Mouse (Mus musculus) heart, embryonic 13.5 days (tissue): Measurements from ENCODE around the gene Cnmd. TPM values are rescaled to one million over a fixed set of nuclear protein-coding genes. Genes with fewer than 3 reads are reported as not detected.

Source experiments
- ATAC-seq: fragments of 200-750 bp; cut with Nextera tagmentation; 2 replicates; pipeline ENCODE4 v1.8.0; 2017; ENCODE audit warnings: moderate TSS enrichment; ENCODE audit not compliant: insufficient number of reproducible peaks, low FRiP score, low TSS enrichment; ENCODE audit errors: extremely low read depth
- H3K27ac ChIP-seq: fragments of 300-500 bp; sonication (generic); replicated peaks from 2 replicates; pipeline ENCODE4 v1.5.1; 2015; ENCODE audit warnings: moderate library complexity, mild to moderate bottlenecking, inconsistent platforms
- H3K27me3 ChIP-seq: fragments of 300-500 bp; sonication (generic); replicated peaks from 2 replicates; pipeline ENCODE4 v1.6.1; 2015; ENCODE audit warnings: mild to moderate bottlenecking, inconsistent platforms
- H3K36me3 ChIP-seq: fragments of 300-500 bp; sonication (generic); 2 replicates; pipeline ENCODE4 v1.6.1; 2015; ENCODE audit warnings: mild to moderate bottlenecking, inconsistent platforms
- H3K4me1 ChIP-seq: fragments of 300-500 bp; sonication (generic); 2 replicates; pipeline ENCODE4 v1.6.1; 2015; ENCODE audit warnings: inconsistent platforms
- H3K4me2 ChIP-seq: fragments of 300-500 bp; sonication (generic); 2 replicates; pipeline ENCODE4 v1.6.1; 2015; ENCODE audit warnings: inconsistent platforms, mild to moderate bottlenecking, moderate library complexity
- H3K4me3 ChIP-seq: fragments of 300-500 bp; sonication (generic); 2 replicates; pipeline ENCODE4 v1.5.1; 2015; ENCODE audit warnings: moderate library complexity, mild to moderate bottlenecking, inconsistent platforms
- H3K9ac ChIP-seq: fragments of 300-500 bp; sonication (generic); 2 replicates; pipeline ENCODE4 v1.6.1; 2015; ENCODE audit warnings: inconsistent platforms, mild to moderate bottlenecking, moderate library complexity
- H3K9me3 ChIP-seq: fragments of 300-500 bp; sonication (generic); 2 replicates; pipeline ENCODE4 v1.6.1; 2016; ENCODE audit warnings: inconsistent platforms
- WGBS: fragments of 180-500 bp; shearing (Covaris S2); methylation state at CpG from one replicate; pipeline ENCODE4 v1.1.7; 2015; ENCODE audit warnings: mixed read lengths; 5-methylcytosine and 5-hydroxymethylcytosine counted together
- polyA plus RNA-seq: library from polyadenylated mRNA; unstranded; fragments of >200 nt; fragmentation: Nextera tagmentation; extraction: Ambion mirVana; gene quantifications from 2 replicates; pipeline ENCODE4 v1.2.1, GENCODE M21; 2015

Gene Cnmd
- polyA plus RNA-seq, 1 experiment from 2014 or later, result 2.2 TPM

DNA sequence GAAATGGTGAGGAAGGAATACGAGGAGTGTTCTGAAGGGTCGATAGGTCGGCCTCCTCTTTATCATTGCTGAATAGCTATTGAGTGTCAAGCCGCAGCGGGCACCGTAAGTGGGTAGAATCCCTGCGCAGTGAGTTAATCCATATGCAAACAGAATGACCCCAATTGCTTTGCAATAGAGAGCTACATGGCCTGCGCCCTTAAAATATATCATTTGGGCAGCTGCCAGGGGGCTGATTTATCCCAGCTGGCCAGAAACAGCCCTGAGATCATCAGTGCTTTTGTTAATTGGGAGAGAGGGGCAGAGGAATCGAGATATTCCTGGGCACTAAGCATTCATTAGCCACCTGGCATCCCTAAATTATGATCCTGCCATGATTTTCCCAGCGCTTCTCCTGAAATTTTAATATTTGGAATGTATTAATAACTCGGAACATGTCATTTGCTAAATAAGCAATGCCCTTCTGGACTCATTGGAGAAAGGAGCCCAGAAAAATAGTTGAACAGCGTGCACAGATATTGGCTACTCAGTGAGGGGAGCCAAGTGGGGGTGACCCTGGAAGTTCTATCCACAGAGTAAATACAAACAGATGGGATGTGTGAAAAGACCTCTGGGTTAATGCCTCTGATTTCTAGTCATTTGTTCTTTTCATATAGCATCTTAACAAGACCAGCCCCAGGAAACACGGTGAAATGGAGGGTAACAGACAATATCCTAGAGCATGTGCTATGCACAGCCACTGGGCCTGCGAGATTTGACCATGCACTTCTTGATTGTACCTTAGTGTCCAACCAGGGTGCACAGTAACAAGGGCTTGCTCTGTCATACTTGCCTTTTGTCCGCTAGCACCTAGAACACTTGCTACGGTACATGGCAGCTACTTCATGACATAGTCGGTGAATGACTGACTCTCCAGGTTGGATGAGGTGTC is 11.4 kb upstream of the Cnmd start:
- Histone ChIP-seq H3K36me3 (no peaks in the 10 kb centered on the region), H3K9ac (no peak overlapping the region), H3K27me3 (no peaks in the 10 kb centered on the region), H3K4me1 (peaks cover 20% of the 10 kb centered on the region), H3K4me2 (no peak overlapping the region), H3K27ac (no peak overlapping the region), H3K4me3 (no peak overlapping the region), H3K9me3 (no peaks in the 10 kb centered on the region)
- WGBS, result 68% methylated on average over 17 of the region's 17 CpGs
- no peak for ATAC-seq

DNA sequence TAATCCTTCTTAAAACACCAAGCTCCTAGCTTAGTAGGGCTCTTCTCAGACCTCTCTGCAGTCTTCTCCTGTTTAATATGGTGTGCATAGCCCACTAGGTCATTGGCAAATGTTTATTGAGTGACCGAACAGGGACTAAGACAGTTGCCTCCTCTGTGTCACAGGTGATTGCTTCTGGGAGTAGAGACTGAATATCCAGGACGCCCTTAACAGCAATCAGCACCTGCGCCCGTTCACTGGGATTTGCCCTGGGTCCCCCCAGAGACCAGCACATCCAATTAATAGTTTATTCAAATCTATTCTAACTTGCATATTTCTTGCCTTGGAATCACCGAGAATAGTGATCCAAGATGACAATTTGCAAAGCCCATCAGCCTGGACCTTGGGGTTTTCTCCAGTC is 10.6 kb upstream of the Cnmd start:
- H3K27me3 ChIP-seq, result no peaks in the 10 kb centered on the region
- ATAC-seq, result no peak
- H3K27ac ChIP-seq, result no peak overlapping the region
- no peak overlapping the region for H3K9ac ChIP-seq
- H3K9me3 ChIP-seq, result no peaks in the 10 kb centered on the region
- H3K4me3 ChIP-seq, result no peak overlapping the region
- WGBS, result 76% methylated on average over 5 of the region's 5 CpGs
- H3K4me2 ChIP-seq, result no peak overlapping the region
- H3K4me1 ChIP-seq, result peaks cover 16% of the 10 kb centered on the region
- H3K36me3 ChIP-seq, result no peaks in the 10 kb centered on the region

DNA sequence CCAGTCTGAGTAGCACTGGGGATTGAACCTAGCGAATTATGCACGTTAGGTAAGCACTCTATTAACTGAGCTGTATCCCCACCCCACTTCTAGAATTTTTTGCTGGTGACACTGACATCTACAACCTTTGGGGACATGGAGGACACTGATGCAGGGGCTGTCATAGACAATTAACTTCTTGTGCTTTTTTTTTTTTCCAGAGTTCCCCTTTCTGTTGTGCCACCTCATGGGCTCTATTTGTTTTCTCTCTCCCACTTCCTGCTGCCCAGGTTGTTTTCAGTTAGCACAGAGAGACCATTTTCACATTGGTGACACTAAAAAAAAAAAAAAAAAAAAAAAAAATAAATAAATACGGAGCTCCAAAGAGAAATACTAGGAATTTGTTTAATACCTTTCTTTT is 9.0 kb upstream of the Cnmd start:
- no peaks in the 10 kb centered on the region for H3K9me3 ChIP-seq
- peaks cover 10% of the 10 kb centered on the region for H3K4me1 ChIP-seq
- H3K4me2 ChIP-seq, result no peak overlapping the region
- no peak for ATAC-seq
- WGBS, result 88% methylated on average over 3 of the region's 3 CpGs
- H3K27ac ChIP-seq, result no peak overlapping the region
- H3K4me3 ChIP-seq, result no peak overlapping the region
- no peak overlapping the region for H3K9ac ChIP-seq
- H3K27me3 ChIP-seq, result no peaks in the 10 kb centered on the region
- H3K36me3 ChIP-seq, result no peaks in the 10 kb centered on the region

DNA sequence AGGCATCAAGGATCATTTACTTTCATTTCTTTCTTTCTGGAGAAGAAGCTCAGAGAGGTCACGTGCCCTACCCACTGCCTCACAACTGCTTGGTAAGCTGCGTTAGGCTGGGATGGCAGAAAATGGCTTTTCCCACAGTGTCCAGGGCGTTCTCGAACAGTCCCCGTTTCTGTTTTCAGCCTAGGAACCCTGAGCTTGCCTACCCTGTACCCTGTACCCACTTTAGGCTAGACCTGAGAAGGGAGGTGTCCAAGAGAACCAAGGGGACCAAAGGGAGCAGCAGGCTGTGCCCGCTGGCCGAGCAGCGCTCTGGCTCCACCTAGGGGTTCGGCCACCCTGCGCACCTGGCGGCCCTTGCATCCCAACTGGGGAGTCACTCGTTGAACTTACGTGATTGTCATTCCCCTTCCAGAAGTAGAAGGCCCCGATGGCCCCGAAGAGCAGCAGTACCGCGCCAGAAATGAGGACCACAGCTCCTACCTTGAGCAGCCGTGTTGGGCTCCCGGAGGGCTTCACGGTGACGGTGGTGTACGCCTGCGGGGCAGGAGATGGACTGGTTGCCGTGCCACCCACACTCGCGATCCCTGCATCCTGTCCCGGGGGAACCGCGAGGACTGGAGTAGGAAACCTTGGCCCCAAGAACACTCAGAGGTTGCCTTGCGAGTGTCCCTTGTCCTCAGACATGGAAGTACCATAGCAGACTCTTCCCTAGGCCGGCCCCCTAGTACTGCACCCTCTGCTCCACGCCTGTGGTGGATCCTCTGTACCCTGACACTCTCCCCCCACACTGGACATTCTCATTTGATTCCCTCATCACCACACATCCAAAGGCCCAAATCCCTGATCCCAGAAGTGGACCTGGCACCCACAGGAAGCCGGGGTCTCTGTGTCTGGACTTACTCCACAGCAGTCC is 709 bp downstream of the Cnmd start:
- ATAC-seq, result no peak

DNA sequence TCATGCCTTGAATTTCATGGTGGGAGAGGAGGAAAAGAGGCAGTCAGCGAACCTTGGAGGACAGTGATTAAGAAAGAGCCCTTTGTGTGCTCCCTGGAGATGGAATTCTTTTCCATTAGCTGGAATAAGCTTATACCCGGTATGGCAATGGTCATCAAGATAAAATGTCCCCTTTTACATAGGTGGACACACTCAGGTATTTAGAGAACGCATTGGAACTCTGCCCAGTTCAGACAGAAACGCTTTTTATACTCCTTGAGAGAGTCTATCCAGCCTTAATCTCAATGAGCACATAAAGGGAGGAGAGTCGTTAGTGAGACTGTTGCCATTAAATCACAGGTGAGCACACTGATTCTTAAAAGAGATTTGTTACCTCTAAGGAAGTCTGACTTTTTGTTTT is 1.5 kb downstream of the Cnmd start:
- Histone ChIP-seq H3K27ac (no peak overlapping the region), H3K4me1 (peaks cover 13% of the 10 kb centered on the region), H3K27me3 (peaks cover 20% of the 10 kb centered on the region; the same call in 1 of the 2 replicates), H3K36me3 (no peaks in the 10 kb centered on the region), H3K4me3 (no peak overlapping the region), H3K4me2 (peak overlapping the region; percentile 65), H3K9me3 (no peaks in the 10 kb centered on the region), H3K9ac (no peak overlapping the region)
- no peak for ATAC-seq
- 59% methylated on average over 5 of the region's 5 CpGs for WGBS

More for the DNA sequence above, 709 bp downstream of the Cnmd start:
- Histone ChIP-seq H3K9me3 (no peaks in the 10 kb centered on the region), H3K36me3 (no peaks in the 10 kb centered on the region), H3K27me3 (peaks cover 20% of the 10 kb centered on the region; the same call in 1 of the 2 replicates), H3K27ac (no peak overlapping the region), H3K4me1 (peaks cover 13% of the 10 kb centered on the region), H3K9ac (peak overlapping the region; percentile 34), H3K4me3 (peak overlapping the region; percentile 36), H3K4me2 (peak overlapping the region; percentile 65)
- 15% methylated on average over 33 of the region's 33 CpGs for WGBS

DNA sequence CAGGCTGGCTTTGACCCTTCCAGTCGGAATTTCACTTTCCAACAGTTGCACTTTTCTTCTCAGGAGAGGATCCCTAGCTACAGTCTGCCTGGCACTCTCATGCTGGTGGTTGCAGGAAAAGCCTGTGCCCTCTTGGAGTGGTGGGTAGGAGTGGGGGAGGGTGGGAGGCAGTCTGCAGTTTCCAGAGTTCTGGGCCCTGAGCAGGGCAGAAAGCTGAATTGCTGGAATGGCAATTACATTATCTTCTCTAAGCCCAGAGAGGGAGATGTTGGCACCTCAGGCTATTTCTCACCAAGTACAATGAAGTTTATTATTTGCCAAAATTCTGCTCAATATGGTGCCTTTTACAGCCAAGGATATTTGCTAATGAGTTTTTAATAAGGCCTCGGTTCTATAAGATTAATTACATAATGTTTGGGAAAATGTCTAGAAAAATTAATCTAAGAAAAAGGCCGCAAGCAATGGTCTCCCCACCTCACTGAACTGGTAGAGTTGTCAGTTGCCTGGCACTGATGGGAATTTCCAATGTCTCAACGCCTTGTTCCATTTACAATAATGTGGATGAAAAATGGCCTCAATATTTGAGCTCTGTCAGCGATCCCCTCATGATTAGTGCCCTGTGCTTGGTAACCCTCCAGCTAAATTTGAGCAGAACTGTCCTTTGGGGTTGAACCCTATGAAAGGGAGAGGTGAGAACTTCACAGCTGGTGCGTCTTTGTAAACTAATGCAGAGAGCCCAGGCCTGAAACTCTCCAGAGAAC is 3.0 kb downstream of the Cnmd start:
- H3K27me3 ChIP-seq, result peaks cover 20% of the 10 kb centered on the region; the same call in 1 of the 2 replicates
- no peak overlapping the region for H3K4me2 ChIP-seq
- no peak overlapping the region for H3K4me3 ChIP-seq
- H3K9me3 ChIP-seq, result no peaks in the 10 kb centered on the region
- 0 out of 2 replicates have a peak overlapping the region, but pooled peaks have one; percentile 9 for H3K27ac ChIP-seq
- WGBS, result 71% methylated on average over 6 of the region's 6 CpGs
- no peak for ATAC-seq
- H3K4me1 ChIP-seq, result peaks cover 13% of the 10 kb centered on the region
- no peaks in the 10 kb centered on the region for H3K36me3 ChIP-seq
- no peak overlapping the region for H3K9ac ChIP-seq

DNA sequence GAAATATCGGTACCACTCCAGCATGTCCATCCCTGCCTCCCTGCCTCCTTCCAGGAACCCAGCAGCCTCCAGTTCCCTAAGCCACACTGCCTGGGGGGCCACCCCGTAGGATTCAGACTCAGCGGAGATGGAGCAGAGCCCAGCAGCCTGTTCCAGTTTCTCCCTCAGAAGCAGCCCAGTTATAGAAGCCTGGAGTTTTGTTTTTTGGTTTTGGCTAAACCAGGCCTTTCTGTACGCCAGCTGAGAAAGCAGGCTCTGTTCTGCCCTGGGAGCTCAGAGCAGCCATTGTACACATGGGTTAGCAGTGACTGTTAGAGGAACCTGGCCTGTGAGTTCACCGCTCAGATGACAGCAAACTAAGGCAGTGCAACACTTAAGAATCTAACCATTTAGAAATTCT is 3.7 kb downstream of the Cnmd start:
- no peak for ATAC-seq

DNA sequence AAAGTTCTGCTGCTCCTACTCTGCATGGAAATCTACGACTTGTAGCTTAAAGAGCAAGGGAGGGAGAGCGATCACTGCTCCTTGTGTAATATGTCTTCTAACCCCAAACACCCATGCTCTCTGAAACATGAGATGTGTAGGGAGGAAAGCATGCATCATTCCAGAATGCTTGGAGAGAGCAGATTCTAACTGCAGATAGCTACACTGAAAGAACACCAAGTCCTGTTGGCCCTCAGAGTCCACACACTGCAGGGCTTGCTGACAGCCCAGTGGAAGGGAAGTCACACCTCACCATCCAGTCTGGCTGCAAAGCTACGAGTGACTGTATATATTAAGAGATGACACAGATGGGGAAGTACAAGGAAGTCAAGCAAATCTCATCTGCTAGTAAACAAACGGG is 9.3 kb downstream of the Cnmd start:
- ATAC-seq, result no peak

More for the DNA sequence above, 3.7 kb downstream of the Cnmd start:
- WGBS, result 61% methylated on average over 5 of the region's 5 CpGs
- Histone ChIP-seq H3K4me3 (no peak overlapping the region), H3K4me2 (no peak overlapping the region), H3K4me1 (peaks cover 13% of the 10 kb centered on the region), H3K27me3 (peaks cover 20% of the 10 kb centered on the region; the same call in 1 of the 2 replicates), H3K36me3 (no peaks in the 10 kb centered on the region), H3K9me3 (no peaks in the 10 kb centered on the region), H3K27ac (peak overlapping the region; percentile 9; the same call in 1 of the 2 replicates), H3K9ac (no peak overlapping the region)

DNA sequence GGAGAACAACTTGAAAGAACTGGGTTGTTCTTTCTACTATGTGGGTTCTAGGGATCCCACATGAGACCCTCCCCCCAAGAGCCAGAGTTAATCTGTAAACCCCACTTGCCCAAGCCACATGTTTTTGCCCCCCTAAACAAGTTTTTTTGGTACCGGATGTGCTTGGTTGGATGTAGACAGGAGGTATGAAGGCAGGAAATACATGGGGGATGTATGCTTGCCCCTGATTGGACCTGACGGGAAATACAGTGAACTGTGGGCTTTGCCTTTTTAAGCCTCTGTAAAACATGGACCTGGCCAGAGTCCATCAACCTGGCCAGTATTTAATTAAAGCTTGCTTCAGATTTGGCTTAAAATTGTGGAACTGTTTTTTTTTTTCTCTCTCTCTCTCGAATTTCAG is 12.3 kb downstream of the Cnmd start:
- no peak overlapping the region for H3K4me2 ChIP-seq
- no peak overlapping the region for H3K4me3 ChIP-seq
- H3K27ac ChIP-seq, result no peak overlapping the region
- ATAC-seq, result no peak
- H3K4me1 ChIP-seq, result peaks cover 12% of the 10 kb centered on the region
- WGBS, result 47% methylated on average over 3 of the region's 3 CpGs
- H3K9me3 ChIP-seq, result no peaks in the 10 kb centered on the region
- no peaks in the 10 kb centered on the region for H3K36me3 ChIP-seq
- H3K9ac ChIP-seq, result no peak overlapping the region
- H3K27me3 ChIP-seq, result peaks cover 4% of the 10 kb centered on the region

More for the DNA sequence above, 9.3 kb downstream of the Cnmd start:
- no peak overlapping the region for H3K9ac ChIP-seq
- no peak overlapping the region for H3K4me3 ChIP-seq
- H3K27me3 ChIP-seq, result no peaks in the 10 kb centered on the region
- WGBS, result 56% methylated on average over 4 of the region's 4 CpGs
- no peaks in the 10 kb centered on the region for H3K36me3 ChIP-seq
- H3K27ac ChIP-seq, result no peak overlapping the region
- H3K9me3 ChIP-seq, result no peaks in the 10 kb centered on the region
- H3K4me1 ChIP-seq, result 0 out of 2 replicates have a peak, but pooled peaks cover 3% of the 10 kb centered on the region
- H3K4me2 ChIP-seq, result no peak overlapping the region

DNA sequence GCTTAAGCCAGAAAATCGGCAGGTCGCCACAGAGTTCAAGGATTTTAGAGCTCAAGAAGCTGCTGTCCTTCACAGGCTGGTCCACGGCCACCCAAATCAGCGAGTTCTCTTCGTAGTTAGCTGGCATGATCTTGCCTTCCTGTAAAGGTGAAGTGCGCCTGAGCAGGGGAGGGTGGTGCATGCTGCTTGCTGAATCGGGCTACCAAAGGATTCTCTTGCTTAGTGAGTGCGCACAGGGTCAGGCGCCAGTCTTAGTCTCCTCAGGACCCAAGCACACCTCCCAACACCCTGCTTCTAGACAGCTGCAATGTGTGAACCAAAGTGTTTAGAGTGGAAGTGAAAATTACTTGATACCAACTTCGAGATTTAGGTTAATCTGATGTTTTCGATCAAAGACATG is 16.6 kb downstream of the Cnmd start:
- H3K4me2 ChIP-seq, result peak overlapping the region; percentile 63
- peak overlapping the region; percentile 25 for H3K4me3 ChIP-seq
- H3K36me3 ChIP-seq, result no peaks in the 10 kb centered on the region
- H3K27ac ChIP-seq, result no peak overlapping the region
- peaks cover 14% of the 10 kb centered on the region for H3K4me1 ChIP-seq
- peak overlapping the region; percentile 65 for H3K9ac ChIP-seq
- WGBS, result 8% methylated on average over 11 of the region's 11 CpGs
- peaks cover 4% of the 10 kb centered on the region for H3K27me3 ChIP-seq
- ATAC-seq, result no peak
- no peaks in the 10 kb centered on the region for H3K9me3 ChIP-seq
